Mouse (Mus musculus): ENCODE measurements around the gene Reg4.

Gene Reg4

DNA sequence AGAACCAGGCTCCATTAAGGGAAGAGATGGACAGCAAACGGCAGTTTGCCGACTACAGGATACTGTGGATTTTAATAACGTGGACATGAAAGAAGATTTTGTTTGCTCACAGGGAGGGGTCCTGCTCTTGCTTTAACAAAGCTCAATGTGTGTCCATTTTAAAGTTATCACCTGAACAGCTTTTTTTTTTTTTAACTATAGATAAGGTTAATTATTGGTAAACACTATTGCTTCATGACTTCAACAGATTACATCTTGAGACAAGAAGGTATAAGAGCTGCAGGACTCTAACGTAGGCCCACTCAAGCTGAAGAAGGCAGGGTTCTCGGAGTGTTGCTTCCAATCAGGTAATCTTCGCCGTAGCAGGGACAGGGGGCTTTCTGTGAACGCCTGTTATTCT, at the start of gene Reg4:
Gene Reg4, plus strand, starts transcription at position 301 of the 400 bp plus-strand sequence.
- 91% methylated on average over 8 of the region's 8 CpGs for WGBS

DNA sequence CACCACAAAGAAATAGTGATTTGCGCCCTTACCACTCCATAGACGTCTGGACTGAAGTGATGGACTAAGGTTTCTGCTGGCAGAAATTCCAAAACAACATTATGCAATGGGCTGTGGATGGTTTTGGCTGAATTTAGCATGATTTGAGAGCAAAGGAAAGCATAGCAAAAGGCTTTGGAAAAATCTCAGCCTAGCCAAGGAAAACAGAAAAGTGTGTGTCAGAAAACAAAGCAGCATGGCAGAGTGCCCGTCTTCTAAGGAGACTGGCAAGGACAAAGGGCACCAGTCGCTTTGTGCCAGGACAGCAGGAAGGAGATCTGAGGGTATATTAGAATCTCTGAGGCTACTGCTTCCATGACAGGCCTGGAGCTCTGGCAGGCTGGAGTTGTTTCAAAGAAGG, 43.6 kb upstream of the Reg4 start:
- 40% methylated on average over 4 of the region's 4 CpGs for WGBS

DNA sequence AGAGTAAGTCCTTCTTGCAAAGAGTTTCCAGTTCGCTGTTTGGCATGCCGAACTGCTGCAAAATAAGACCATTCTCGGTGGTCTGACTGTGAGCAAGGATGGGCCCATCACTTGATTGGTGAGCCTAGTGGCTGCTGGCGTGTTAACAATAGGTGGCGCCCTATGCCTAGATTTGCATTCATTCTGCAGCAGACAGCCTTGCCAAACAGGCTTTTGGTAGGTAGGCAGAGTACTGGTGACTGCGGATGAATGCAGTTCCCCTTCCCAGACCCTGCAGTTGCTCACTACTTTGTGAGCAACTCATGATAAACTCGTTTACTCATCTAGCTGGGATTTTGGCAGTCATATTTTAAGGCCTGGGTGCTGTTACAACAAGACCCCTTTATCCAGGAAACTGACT, 41.2 kb upstream of the Reg4 start:
- WGBS = 35% methylated on average over 7 of the region's 7 CpGs

DNA sequence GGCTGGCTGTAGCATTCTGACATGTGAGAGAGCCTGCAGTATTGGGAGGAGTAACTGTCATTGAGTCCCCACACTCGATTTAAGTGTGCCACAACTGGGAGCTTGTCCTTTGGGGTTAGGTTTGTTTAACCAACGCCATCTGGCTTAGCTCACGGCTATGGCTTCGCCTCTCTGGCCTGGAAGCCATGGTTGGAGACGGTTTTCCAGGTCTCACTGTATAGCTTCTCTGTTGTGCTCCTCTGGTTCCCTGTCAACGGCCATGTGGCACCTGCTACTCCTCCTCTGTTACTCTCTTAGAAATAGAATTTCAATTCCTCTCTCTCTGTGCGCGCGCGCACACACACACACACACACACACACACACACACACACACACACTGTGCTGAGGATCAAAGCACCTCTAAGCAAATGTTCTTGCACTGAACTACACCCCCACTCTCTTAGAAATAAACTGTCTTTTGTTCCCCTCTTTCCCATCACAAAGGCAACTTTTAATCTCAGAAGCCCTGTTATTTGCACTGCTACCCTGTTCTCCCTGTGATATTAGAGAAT, 36.7 kb upstream of the Reg4 start:
- 55% methylated on average over 10 of the region's 10 CpGs for WGBS

DNA sequence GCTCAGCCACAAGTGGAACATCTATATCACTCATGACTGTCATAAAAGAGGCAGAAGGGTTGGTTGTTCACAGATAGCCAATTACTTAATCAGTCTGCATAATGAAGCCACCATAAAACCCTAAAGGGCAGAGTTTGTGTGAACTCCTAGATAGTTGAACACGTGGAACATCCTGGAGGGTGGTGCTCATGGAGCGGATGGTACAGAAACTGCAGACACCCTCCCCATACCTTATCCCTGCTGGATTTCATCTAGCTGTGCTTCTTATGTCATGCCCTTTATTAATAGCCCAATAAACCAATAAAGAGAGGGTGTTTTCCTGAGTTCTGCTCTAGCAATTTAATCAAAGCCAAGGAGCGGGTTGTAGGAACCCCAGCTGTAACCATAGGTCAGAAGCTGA, 34.2 kb upstream of the Reg4 start:
- WGBS = 88% methylated on average over 3 of the region's 3 CpGs

DNA sequence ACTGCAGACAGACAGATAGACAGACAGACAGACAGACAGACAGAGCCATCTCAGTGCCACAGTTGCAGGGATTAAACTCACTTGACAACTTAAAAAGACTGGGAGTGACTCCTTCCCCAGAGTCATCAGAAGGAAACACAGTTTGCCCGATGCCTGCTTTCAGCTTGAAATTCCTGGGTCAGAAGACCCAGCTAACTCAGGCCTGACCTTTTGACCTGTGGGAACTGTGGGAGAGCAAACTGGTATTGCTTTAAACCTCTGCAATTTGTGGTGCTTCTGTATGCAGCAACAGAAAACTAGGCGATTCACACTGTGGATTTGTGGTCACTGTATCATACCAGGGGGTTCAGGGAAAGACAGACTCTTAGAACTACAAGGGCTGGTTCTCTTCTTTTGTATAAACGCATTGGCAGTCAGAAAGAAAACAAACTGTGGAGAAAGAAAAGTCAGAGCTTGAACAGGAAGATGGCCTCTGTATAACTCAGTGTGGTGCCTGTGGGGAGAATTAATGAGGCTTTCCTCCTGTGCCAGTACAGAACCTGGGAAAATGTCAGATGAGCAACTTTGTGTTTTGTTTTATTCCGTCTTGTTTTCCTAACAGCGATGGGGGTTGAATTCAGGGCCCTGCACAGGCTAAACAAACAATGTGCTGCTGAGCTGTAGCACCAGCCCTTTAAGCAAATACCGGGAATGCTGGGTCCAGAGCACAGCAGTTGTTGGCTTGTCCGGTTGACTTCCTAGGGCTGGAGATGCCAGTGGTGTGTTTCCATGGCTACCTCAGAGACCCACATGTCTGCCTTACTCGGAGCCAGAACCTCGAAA, 24.0 kb upstream of the Reg4 start:
- 55% methylated on average over 9 of the region's 9 CpGs for WGBS

DNA sequence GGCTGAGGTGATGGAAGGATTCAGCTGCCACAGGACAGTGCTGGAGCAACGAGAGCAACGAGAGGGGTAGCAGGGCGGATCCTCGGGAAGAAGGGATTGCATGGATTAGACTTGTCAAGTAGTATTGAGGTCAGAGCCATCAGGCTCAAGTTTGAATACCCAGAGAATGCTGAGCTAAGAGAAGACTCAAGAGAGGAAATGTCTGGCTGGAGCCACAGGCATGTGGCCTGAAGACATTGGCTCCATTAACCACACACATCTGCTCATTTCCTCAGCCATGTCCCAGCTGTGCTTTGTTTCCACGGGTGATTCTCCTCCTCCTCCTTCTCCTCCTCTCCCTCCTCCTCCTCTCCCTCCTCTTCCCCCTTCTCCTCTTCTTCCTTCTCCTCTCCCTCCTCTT, 22.2 kb upstream of the Reg4 start:
- WGBS = 82% methylated on average over 5 of the region's 5 CpGs

DNA sequence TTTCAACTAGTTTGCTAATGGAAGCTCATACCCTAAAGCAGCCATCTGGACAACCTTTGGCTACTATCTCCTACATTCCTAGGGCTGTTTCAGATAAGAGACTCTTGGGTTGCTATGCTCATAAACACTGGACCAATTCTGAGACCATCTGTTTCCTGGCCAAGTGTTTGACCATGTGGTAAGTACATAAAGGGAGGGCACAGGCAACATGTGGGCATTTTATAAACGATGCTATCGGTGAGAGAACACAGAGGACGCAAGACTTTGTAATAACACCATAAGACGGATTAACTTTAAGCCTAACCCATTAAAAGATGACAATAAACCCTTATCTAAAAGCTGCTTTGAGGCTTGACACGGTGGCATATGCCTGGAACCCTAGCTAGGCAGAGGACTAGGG, 18.7 kb upstream of the Reg4 start:
- 84% methylated on average over 5 of the region's 5 CpGs for WGBS

DNA sequence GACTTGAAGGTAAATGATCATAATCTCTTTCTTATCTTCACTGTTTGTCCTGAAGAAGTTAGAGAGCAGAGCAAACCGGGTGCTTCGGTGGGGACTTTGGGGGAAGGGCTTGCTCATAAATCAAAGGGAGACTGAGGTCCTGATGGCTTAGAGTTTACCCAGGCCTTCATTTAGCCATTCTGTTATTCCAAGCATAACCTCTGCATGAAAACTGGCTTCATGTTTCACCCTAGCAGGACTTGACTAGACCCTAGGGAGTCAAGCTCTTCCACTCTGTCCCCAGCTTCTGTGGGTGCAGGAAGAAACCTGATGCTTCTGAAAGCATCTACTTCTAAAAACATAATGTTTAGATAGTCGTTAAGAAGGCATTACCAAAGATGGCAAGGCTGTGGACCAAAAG, 15.0 kb upstream of the Reg4 start:
- 74% methylated on average over 3 of the region's 3 CpGs for WGBS

DNA sequence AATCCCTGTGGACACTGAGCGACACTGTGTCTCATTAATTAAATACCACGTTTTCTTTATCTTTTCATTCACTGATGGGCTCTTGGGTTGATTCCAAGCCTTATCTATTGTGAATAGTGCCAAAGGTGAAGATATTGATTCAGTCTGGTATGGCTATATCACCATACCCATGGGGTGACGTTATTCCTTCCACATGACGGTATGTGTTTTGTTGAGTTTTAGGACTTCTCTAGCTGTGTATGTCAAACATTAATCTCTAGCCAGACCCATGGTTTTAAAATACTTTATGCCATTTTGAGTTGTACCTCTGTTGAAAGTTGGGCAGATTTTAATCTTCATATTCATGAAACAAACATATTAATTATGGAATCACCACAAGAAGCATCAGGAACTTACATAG, 12.8 kb upstream of the Reg4 start:
- 89% methylated on average over 4 of the region's 4 CpGs for WGBS

DNA sequence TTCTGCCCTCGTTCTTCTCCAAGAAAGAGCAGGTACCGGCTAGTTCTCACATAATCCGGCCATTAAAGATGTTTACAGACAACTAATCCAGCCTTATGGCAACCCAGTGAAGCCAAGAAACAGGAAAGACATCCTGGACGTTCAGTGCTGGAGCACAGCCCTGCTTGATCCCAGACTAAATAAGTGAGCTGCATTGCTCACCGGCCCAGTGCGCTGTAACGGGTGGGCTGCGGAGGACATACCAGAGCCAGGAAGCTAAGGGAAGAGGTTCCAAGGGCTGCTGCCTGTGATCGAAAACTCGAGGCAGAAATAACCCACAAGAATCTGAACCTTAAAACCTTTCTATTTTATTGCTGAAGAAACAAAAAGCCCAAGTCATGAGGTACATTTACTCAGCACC, 11.1 kb upstream of the Reg4 start:
- WGBS = 45% methylated on average over 10 of the region's 10 CpGs

DNA sequence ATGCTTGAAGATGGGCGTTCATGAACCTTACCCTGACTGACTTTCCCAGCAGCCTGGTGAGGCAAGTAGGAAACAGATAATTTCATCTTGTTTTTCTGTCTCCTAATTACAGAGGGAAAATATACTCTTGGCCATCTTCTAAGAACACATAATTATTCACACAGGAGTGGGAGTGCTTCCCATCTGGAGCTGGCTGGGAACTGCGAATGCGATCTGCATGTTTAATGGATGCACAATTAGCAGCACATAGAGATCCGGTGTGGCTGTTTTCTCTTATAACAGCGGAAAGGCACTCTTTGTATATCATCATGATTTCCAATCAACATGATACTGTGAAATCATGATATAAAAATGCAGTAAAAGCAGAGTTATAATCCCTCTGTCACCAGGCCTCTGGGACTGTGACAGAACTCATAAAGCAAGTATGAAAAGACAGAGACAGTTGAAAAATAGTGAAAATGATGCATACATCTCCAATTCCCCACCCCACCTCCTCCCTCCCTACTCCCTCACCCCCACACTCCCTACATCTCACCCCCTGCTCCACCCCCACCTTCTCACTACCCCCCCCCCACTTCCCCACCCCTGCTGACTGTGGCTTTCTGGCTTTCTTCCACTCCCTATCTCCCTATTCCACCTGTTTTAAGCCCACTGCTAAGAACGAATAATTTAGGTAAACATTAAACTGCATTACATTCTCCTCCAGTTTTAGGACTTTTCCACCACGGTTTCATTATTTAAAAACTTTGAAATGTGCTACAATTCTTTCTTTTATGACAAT, 10.5 kb upstream of the Reg4 start:
- WGBS = 31% methylated on average over 7 of the region's 7 CpGs

DNA sequence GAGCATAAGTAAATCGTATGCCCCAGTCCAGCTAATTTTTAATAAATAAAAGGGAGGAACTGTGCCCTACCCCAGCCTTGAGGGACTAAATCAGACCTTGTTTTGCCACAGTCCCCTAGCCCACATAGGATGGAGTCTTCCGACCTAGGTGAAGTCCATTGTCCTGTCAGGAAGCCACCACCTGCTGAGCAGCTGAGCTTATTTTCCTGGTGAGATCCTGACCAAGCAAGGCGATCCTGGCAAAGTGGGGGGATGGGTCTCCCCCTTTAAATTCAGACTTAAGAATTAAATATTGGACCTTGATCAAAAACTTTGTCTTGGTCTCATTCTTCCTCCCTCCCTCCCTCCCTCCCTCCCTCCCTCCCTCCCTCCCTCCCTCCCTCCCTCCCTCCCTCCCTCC, 5.7 kb upstream of the Reg4 start:
- WGBS = 80% methylated on average over 3 of the region's 3 CpGs

DNA sequence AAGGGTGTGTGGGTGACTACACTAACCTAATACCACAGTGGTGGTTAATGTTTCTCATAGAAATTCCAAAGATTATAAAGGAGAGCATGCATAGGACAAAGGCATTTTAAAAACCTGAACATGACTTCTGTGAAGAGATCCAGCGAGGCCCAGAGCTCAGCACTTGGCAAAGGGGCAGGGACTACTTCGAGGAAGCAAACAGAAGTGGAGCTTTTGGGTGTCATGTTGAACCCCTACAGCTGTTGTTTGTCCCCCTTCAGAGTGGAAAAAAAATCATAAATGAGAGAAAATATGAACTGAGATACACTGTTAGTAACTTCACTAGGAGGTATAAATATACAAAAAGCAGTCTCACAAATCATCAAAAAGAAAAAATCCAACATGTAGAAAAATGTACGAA, 1.3 kb downstream of the Reg4 start:
- 80% methylated on average over 3 of the region's 3 CpGs for WGBS

DNA sequence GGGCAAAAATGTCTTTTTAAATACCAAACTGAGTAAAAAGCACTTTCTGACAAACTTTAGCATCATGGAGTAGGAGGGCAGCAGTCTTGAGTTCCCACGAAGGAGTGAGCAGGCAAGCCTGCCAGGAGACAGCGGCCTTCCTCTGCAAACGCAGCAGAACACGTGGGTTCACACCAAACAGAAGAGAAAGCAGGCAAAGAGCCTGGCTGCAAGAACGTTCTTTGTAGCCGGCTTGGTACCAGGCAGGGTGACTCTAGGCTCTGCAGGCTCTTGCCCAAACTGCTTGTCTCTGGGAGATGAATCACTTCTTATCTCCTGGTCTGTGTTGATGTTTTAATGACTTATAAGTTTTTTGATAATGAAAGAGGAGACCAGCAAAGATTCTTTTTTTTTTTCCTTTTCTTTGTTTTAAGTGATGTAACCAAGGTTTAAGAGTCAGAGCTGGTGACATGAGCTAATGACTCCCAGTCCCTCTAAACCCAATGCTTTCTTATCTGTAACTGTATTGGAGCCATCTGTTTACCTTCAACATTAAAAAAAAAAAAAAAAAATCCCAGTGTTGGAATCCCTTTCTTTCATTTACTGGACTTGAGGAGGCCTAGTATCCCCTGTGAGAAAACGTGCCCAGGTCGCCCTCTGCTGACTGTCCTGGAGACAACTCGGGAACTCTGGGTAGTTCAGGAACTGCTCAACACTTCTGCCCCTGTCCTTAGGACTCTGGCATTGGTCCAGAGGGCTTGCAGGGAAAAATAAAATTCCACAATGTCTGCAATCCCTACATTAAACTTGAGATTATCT, 2.0 kb downstream of the Reg4 start:
- 20% methylated on average over 9 of the region's 9 CpGs for WGBS

DNA sequence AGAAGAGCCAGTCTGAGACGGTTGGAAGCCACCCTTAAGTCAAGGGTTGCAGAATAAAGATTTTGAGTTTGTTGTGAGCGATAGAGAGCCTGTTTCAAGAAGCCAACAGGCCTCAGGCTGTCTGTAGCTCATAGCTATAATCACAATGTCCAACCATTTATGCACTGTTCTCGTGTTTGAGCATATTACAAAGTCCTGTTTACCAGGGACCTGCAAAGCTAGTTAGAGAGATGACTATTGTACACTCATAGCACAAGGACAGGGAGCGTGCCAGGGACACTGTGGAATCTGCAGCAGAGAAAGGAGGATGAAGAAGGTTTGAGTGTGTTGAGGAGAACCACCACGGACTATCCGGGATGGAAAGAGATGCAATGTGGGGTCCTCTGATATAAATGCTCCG, 3.0 kb downstream of the Reg4 start:
- WGBS = 97% methylated on average over 7 of the region's 7 CpGs

DNA sequence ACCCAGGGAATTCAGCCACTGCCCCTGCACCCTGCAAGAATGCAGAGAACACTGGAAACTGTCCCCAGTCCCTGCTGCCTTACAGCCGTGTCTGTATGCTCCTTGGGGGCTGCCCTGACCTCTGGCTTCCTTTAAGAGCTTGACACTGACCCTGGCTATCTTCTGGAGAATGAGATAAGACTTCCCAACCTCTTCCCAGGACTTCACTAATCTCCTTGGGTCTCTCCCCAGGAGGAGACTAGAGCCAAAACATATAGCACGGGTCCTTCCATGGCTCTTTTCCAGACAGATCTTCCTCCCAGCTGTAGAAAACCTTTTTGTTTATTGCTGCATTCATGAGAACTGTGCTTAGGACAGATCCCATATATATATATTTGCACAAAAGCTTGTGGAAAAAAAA, 3.8 kb downstream of the Reg4 start:
- WGBS = 71% methylated on average over 2 of the region's 2 CpGs

DNA sequence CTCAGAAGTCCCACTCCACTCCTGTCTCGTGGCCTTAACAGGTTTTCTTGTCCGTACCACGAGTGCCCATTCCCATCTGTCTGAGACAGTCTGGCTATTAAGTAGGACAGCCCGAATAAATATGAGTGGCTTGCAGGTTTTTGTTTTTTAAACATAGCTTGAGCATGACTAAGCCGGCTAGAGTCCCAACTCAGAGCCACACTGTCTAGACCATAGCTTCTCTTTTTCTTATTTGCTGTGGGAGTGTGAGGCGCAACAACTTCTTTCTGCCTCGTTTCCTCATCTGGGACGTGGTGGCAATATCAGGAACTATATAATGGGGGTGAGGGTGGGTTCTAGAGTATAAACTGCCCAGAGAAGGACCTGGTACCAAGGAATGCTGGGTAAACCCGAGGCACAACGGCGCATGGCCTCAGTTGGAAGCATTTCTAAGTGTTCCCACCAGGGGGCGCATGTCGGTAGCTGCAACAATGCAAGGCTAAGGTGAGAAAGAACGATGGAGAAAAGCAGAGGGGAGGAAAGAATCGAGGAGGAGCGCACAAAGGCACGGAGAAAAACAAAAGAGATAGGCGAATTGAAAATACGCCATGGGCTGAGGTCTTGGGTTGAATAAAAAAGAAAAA, 5.1 kb downstream of the Reg4 start:
- WGBS = 30% methylated on average over 19 of the region's 19 CpGs

DNA sequence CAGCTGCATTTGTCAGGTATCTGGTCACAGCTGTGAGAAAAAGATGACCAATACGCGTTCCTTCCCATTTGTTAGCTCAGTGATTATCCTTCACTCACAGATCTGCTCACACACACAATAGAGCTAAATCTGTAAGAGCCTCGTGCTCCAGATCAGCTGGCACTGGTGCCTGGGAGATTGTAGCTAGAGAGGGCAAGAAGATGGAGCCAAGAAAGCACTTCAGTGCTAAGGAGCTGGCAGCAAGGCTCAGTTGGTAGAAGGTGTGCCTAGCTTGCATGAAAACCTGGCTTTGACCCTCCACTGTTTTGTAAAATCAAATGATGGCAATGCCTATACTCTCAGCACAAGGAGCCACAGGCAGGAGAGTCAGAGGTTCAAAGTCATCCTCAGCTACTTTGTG, 5.8 kb downstream of the Reg4 start:
- WGBS = 71% methylated on average over 3 of the region's 3 CpGs

DNA sequence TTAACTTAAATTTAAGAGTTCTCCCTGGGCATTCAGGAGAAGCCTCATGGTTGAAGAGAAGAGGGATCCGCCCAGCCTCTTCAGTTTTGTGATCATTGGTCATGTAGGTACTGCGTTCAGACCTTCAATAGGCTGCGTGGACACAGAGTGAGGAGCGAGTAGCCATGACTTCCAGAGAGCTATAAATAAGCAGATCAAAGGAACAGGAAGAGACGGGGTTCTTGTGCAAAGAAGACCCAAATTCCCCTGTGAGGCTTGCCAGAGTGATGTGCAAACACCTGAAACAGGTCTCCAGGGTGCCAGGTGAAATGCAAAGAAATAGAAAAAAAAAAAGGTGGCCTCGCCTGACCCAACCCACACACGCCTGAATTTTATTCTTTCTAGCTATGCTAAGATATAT, 8.0 kb downstream of the Reg4 start:
- WGBS = 88% methylated on average over 7 of the region's 7 CpGs

DNA sequence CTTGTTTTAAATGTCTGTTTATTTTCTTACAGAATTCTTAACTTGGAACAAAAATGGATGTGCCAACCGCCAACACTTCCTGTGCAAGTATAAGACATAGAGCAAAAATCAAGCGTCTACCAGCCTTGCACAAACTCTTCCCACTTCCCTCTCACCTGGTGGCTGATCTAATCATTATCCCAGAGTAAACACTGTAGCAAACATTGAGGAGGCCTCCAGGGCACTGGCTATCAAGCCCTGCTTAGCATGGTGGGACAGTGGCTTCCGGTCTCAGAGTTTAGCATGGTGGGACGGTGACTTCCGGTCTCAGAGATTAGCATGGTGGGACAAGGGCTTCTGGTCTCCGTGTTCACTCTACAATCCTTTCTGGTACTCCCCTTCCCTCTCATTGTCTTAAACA, 14.3 kb downstream of the Reg4 start:
- WGBS = 75% methylated on average over 6 of the region's 6 CpGs

DNA sequence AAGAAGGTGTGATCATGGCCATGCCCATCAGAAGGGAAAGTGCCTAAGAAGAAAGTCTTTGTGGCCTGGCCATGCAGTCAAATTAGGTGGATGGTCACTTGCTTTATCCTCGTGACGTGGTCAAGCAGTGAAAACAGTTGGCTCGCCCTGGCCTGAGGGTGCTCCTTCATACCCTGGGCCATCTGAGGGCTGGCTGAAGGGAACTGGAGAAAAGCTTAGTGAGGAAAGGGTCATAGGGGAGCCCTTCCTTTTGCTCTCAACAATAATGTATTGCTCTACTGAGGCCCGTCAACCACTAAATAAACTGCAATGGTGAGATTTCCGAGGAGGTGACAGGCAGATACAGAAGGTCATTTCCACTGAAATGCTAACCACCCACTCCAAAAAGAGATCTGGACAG, 15.3 kb downstream of the Reg4 start:
- 91% methylated on average over 5 of the region's 5 CpGs for WGBS

All from cerebral cortex, adult 2 months (tissue).